Mouse (Mus musculus) right cerebral cortex, postnatal 14 days (tissue): ENCODE data around the gene Olfr1474.
"Not testable (repeated sequence)": the region's sequence is repeated elsewhere in the genome, so short reads cannot be mapped to it uniquely, and the experiment has no call there.

ENCODE experiments used
- DNase-seq: peaks from one replicate; pipeline ENCODE4 v3.0.0; 2022

The Olfr1474 gene

GRCm38 (mm10) chr19:13469265-13469664, at the start of gene Olfr1474:
Gene Olfr1474 (plus strand): TSS chr19:13469565.
- DNase-seq = not testable (repeated sequence)

- DNase-seq = not testable (repeated sequence)
Measured at GRCm38 (mm10) chr19:13443109-13443508, 26.3 kb upstream of the Olfr1474 start, which contains the start of gene Olfr1471. Gene Olfr1471 (plus strand): TSS chr19:13443409.

GRCm38 (mm10) chr19:13455986-13456385, 13.4 kb upstream of the Olfr1474 start, which contains the start of gene Olfr1472:
Gene Olfr1472 (minus strand): TSS chr19:13456086.
- no peak for DNase-seq

- DNase-seq = no peak
Measured at GRCm38 (mm10) chr19:13480096-13480495, 10.7 kb downstream of the Olfr1474 start, which contains the start of gene Olfr1475. Gene Olfr1475 (minus strand): TSS chr19:13480196.

GRCm38 (mm10) chr19:13500246-13500645, 30.9 kb downstream of the Olfr1474 start, which contains the start of gene Olfr1477:
Gene Olfr1477 (plus strand): TSS chr19:13500546.
- no peak for DNase-seq
